Mouse (Mus musculus): ENCODE results near the gene Zfp592. TPM values are rescaled to one million over a fixed set of nuclear protein-coding genes. Genes with fewer than 3 reads are reported as not detected.
A peak's percentile ranks its signal among the peaks of the same experiment; 100 is the strongest.

Gene Zfp592
- total RNA-seq, 1 experiment: 8.2 TPM

DNA sequence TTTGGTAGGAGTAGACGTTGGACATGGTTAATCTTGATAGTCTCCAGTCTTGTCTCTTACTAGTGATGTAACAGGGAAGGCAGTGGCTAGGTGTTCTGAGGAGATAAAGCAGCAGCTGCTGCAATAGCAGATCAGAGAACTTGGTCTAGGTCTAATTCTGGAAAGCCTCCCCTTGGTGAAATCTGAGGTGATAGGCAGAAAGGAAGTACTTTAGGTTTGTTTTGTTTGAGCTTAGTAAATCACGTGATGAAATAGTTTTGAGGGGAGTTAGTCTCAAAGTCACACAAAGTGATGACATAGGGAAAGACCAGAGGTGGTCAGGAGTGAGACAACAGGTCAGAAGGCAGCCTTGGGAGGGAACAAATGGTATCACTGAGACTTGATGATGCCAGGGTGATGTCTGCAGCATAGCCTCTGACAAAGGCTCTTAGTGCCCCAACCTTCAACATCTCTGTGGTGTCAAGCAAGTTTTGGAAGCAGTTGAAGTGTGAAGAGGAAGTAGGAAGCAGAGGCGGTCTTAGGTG, 11.1 kb downstream of the Zfp592 start:
- H3K9me3 ChIP-seq (ENCODE audit: control insufficient read depth, insufficient read depth, low read depth, low read length): no peaks in the 10 kb centered on the region
- H3K9ac ChIP-seq (ENCODE audit: insufficient read depth, low read depth, low read length, poor library complexity, severe bottlenecking): no peak overlapping the region
- H3K36me3 ChIP-seq (ENCODE audit: control insufficient read depth, insufficient read depth, low read length, poor library complexity, severe bottlenecking): no peaks in the 10 kb centered on the region
- no peaks in the 10 kb centered on the region for H3K4me1 ChIP-seq (ENCODE audit: control insufficient read depth in 2 of 2, insufficient read depth in 2 of 2, low read length in 2 of 2, poor library complexity in 1 of 2)
- no peak overlapping the region for H3K27ac ChIP-seq (ENCODE audit: insufficient read depth, low read depth, low read length, poor library complexity, severe bottlenecking)
- H3K4me3 ChIP-seq (ENCODE audit: insufficient read depth in 1 of 2, low read depth in 1 of 2, low read length in 2 of 2, poor library complexity in 1 of 2, severe bottlenecking in 1 of 2): no peak overlapping the region
- DNase-seq (ENCODE audit: low read depth, low spot score): no peak
- no peak for TF ChIP-seq MAFK (IDR thresholded peaks at IDR 0.05; ENCODE audit: insufficient read depth, low read depth, low read length)
- TF ChIP-seq ZC3H11A (IDR thresholded peaks at IDR 0.05; ENCODE audit: borderline replicate concordance, low read depth, low read length): no peak
- TF ChIP-seq HCFC1 (IDR thresholded peaks at IDR 0.05; ENCODE audit: borderline replicate concordance, insufficient read depth, low read length): no peak
- TF ChIP-seq ZNF384 (IDR thresholded peaks at IDR 0.05; ENCODE audit: low read depth, low read length): no peak
- no peak for TF ChIP-seq CHD2 (IDR thresholded peaks at IDR 0.05; ENCODE audit: low read depth, low read length)
- in situ Hi-C loops (cut with MboI; ENCODE audit: low sequenced_read_pairs in 2 of 2, unreplicated experiment in 2 of 2): no loop called here

DNA sequence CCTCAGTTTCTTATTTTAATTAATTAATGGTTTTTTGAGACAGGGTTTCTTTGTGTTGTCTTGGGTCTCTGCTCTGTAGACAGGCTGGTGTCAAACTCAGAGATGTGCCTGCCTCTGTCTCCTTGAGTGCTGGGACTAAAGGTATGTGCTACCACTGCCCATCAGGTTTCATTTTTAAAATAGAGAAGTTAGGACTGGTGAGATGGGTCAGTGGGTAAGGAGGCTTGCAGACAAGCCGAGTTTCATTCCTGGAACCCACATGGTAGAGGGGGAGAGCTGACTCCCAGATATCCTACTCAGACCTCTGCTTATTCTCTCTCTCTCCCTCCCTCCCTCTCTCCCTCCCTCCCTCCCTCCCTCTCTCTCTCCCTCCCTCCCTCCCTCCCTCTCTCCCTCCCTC, 12.5 kb downstream of the Zfp592 start:
- Histone ChIP-seq H3K4me1 (ENCODE audit: control insufficient read depth in 2 of 2, insufficient read depth in 2 of 2, low read length in 2 of 2, poor library complexity in 1 of 2) (no peaks in the 10 kb centered on the region), H3K27ac (ENCODE audit: insufficient read depth, low read depth, low read length, poor library complexity, severe bottlenecking) (no peak overlapping the region), H3K4me3 (ENCODE audit: insufficient read depth in 1 of 2, low read depth in 1 of 2, low read length in 2 of 2, poor library complexity in 1 of 2, severe bottlenecking in 1 of 2) (no peak overlapping the region), H3K36me3 (ENCODE audit: control insufficient read depth, insufficient read depth, low read length, poor library complexity, severe bottlenecking) (no peaks in the 10 kb centered on the region), H3K9ac (ENCODE audit: insufficient read depth, low read depth, low read length, poor library complexity, severe bottlenecking) (no peak overlapping the region), H3K9me3 (ENCODE audit: control insufficient read depth, insufficient read depth, low read depth, low read length) (no peaks in the 10 kb centered on the region)
- TF ChIP-seq ZNF384 (IDR thresholded peaks at IDR 0.05; ENCODE audit: low read depth, low read length) (no peak), HCFC1 (IDR thresholded peaks at IDR 0.05; ENCODE audit: borderline replicate concordance, insufficient read depth, low read length) (no peak), CHD2 (IDR thresholded peaks at IDR 0.05; ENCODE audit: low read depth, low read length) (no peak), ZC3H11A (IDR thresholded peaks at IDR 0.05; ENCODE audit: borderline replicate concordance, low read depth, low read length) (no peak), MAFK (IDR thresholded peaks at IDR 0.05; ENCODE audit: insufficient read depth, low read depth, low read length) (no peak)
- in situ Hi-C loops (cut with MboI; ENCODE audit: low sequenced_read_pairs in 2 of 2, unreplicated experiment in 2 of 2): no loop called here
- no peak for DNase-seq (ENCODE audit: low read depth, low spot score)

DNA sequence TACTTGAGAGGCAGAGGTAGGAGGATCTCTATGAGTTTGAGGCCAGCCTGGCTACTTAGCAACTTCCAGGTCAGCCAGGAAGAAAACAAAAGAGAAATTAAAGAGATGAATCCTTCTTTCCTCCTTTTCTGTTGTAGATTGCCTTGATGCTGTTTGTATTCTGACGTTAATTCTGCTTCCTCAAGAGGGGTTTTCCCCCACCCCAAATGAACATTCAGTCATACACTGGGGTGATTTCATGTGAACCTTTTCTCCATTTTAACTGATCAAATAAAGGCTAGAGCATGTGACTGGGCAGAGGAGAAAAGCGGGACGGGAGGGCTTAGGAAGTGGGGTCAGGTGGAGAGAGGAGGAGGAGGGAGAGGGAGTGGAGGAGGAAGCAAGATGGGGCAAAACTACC, 14.8 kb downstream of the Zfp592 start:
- in situ Hi-C loops (cut with MboI; ENCODE audit: low sequenced_read_pairs in 2 of 2, unreplicated experiment in 2 of 2): no loop called here
- no peak for DNase-seq (ENCODE audit: low read depth, low spot score)
- no peak overlapping the region for H3K27ac ChIP-seq (ENCODE audit: insufficient read depth, low read depth, low read length, poor library complexity, severe bottlenecking)
- no peaks in the 10 kb centered on the region for H3K36me3 ChIP-seq (ENCODE audit: control insufficient read depth, insufficient read depth, low read length, poor library complexity, severe bottlenecking)
- H3K4me1 ChIP-seq (ENCODE audit: control insufficient read depth in 2 of 2, insufficient read depth in 2 of 2, low read length in 2 of 2, poor library complexity in 1 of 2): no peaks in the 10 kb centered on the region
- H3K9me3 ChIP-seq (ENCODE audit: control insufficient read depth, insufficient read depth, low read depth, low read length): no peaks in the 10 kb centered on the region
- TF ChIP-seq ZNF384 (IDR thresholded peaks at IDR 0.05; ENCODE audit: low read depth, low read length) (no peak), CHD2 (IDR thresholded peaks at IDR 0.05; ENCODE audit: low read depth, low read length) (no peak), MAFK (IDR thresholded peaks at IDR 0.05; ENCODE audit: insufficient read depth, low read depth, low read length) (no peak), HCFC1 (IDR thresholded peaks at IDR 0.05; ENCODE audit: borderline replicate concordance, insufficient read depth, low read length) (no peak), ZC3H11A (IDR thresholded peaks at IDR 0.05; ENCODE audit: borderline replicate concordance, low read depth, low read length) (no peak)
- no peak overlapping the region for H3K4me3 ChIP-seq (ENCODE audit: insufficient read depth in 1 of 2, low read depth in 1 of 2, low read length in 2 of 2, poor library complexity in 1 of 2, severe bottlenecking in 1 of 2)
- no peak overlapping the region for H3K9ac ChIP-seq (ENCODE audit: insufficient read depth, low read depth, low read length, poor library complexity, severe bottlenecking)

DNA sequence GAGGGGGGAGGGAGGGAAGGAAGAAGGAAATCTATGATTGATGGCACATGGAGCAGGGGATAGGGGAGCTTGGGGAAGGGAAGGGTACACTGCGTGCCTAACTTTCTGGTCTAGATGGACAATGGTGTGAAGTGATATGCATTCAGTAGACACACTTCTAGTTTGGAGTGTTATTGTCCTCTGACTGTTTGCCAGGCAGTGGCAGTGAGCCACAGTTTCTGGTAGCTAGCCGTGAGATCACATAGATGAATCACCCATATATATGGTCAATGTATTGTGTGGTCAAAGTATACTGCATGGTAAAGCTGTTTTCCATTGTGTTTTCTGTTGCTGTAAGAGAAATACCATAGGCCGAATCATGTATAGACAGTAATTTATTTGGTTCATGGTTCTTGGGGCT, 18.1 kb downstream of the Zfp592 start:
- H3K9me3 ChIP-seq (ENCODE audit: control insufficient read depth, insufficient read depth, low read depth, low read length): no peaks in the 10 kb centered on the region
- H3K4me3 ChIP-seq (ENCODE audit: insufficient read depth in 1 of 2, low read depth in 1 of 2, low read length in 2 of 2, poor library complexity in 1 of 2, severe bottlenecking in 1 of 2): no peak overlapping the region
- TF ChIP-seq MAFK (IDR thresholded peaks at IDR 0.05; ENCODE audit: insufficient read depth, low read depth, low read length): no peak
- no peak for TF ChIP-seq ZNF384 (IDR thresholded peaks at IDR 0.05; ENCODE audit: low read depth, low read length)
- TF ChIP-seq ZC3H11A (IDR thresholded peaks at IDR 0.05; ENCODE audit: borderline replicate concordance, low read depth, low read length): no peak
- no peak for TF ChIP-seq HCFC1 (IDR thresholded peaks at IDR 0.05; ENCODE audit: borderline replicate concordance, insufficient read depth, low read length)
- no peak for TF ChIP-seq CHD2 (IDR thresholded peaks at IDR 0.05; ENCODE audit: low read depth, low read length)
- H3K4me1 ChIP-seq (ENCODE audit: control insufficient read depth in 2 of 2, insufficient read depth in 2 of 2, low read length in 2 of 2, poor library complexity in 1 of 2): no peaks in the 10 kb centered on the region
- no peak for DNase-seq (ENCODE audit: low read depth, low spot score)
- H3K9ac ChIP-seq (ENCODE audit: insufficient read depth, low read depth, low read length, poor library complexity, severe bottlenecking): no peak overlapping the region
- in situ Hi-C loops (cut with MboI; ENCODE audit: low sequenced_read_pairs in 2 of 2, unreplicated experiment in 2 of 2): no loop called here
- H3K36me3 ChIP-seq (ENCODE audit: control insufficient read depth, insufficient read depth, low read length, poor library complexity, severe bottlenecking): no peaks in the 10 kb centered on the region
- no peak overlapping the region for H3K27ac ChIP-seq (ENCODE audit: insufficient read depth, low read depth, low read length, poor library complexity, severe bottlenecking)

DNA sequence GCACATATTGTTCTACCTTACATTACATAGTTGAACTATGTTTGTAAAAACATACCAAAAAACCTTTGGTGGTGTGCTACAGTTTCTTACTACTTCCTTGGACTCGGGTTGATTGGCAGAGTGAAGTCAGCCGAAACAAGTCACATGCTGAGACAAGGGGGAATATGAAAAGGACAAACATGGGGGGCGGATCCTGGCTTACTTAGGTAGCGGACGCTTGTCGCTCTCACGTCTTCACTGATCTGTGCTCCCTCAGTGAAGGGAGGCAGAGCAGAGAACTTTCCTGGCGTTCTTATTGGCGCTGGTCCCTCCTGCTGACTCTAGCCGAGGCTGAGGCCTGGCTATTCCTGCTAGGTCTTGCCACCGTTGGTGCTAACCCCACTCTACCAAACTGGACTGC, 26.8 kb downstream of the Zfp592 start:
- H3K36me3 ChIP-seq (ENCODE audit: control insufficient read depth, insufficient read depth, low read length, poor library complexity, severe bottlenecking): peaks cover 22% of the 10 kb centered on the region
- H3K9me3 ChIP-seq (ENCODE audit: control insufficient read depth, insufficient read depth, low read depth, low read length): no peaks in the 10 kb centered on the region
- no peak overlapping the region for H3K4me3 ChIP-seq (ENCODE audit: insufficient read depth in 1 of 2, low read depth in 1 of 2, low read length in 2 of 2, poor library complexity in 1 of 2, severe bottlenecking in 1 of 2)
- peak overlapping the region; percentile 53; the same call in 1 of the 2 replicates for H3K27ac ChIP-seq (ENCODE audit: insufficient read depth, low read depth, low read length, poor library complexity, severe bottlenecking)
- TF ChIP-seq HCFC1 (IDR thresholded peaks at IDR 0.05; ENCODE audit: borderline replicate concordance, insufficient read depth, low read length): no peak
- no peak for TF ChIP-seq CHD2 (IDR thresholded peaks at IDR 0.05; ENCODE audit: low read depth, low read length)
- no peak for TF ChIP-seq ZC3H11A (IDR thresholded peaks at IDR 0.05; ENCODE audit: borderline replicate concordance, low read depth, low read length)
- TF ChIP-seq ZNF384 (IDR thresholded peaks at IDR 0.05; ENCODE audit: low read depth, low read length): no peak
- no peak for TF ChIP-seq MAFK (IDR thresholded peaks at IDR 0.05; ENCODE audit: insufficient read depth, low read depth, low read length)
- DNase-seq (ENCODE audit: low read depth, low spot score): no peak
- peaks cover 4 to 12% of the 10 kb centered on the region in 2 experiments for H3K4me1 ChIP-seq (ENCODE audit: control insufficient read depth in 2 of 2, insufficient read depth in 2 of 2, low read length in 2 of 2, poor library complexity in 1 of 2)
- no peak overlapping the region for H3K9ac ChIP-seq (ENCODE audit: insufficient read depth, low read depth, low read length, poor library complexity, severe bottlenecking)
- in situ Hi-C loops (cut with MboI; ENCODE audit: low sequenced_read_pairs in 2 of 2, unreplicated experiment in 2 of 2): no loop called here

Measured in ES-E14 (cell line).